Mouse (Mus musculus) kidney, adult 2 months (tissue): ENCODE data around the gene Cdc73. TPM values are rescaled to one million over a fixed set of nuclear protein-coding genes. Genes with fewer than 3 reads are reported as not detected.

Experiments used
- DNase-seq: peaks from one replicate; pipeline ENCODE4 v3.0.0; 2021
- H3K27ac ChIP-seq: fragments of 200-500 bp; 2 replicates; pipeline ENCODE4 v1.5.1; 2012; ENCODE audit warnings: low read depth, low read length, control low read depth, inconsistent platforms; ENCODE audit not compliant: insufficient read depth
- H3K27me3 ChIP-seq: fragments of 200-500 bp; replicated peaks from 2 replicates; pipeline ENCODE4 v1.6.1; 2012; ENCODE audit warnings: mild to moderate bottlenecking, moderate library complexity, low read length, inconsistent platforms; ENCODE audit not compliant: control insufficient read depth, insufficient read depth
- H3K36me3 ChIP-seq: fragments of 200-500 bp; 2 replicates; pipeline ENCODE4 v1.6.1; 2012; ENCODE audit warnings: mild to moderate bottlenecking, moderate library complexity, low read length, inconsistent platforms; ENCODE audit not compliant: control insufficient read depth, insufficient read depth
- H3K4me1 ChIP-seq: fragments of 200-500 bp; 2 replicates; pipeline ENCODE4 v1.6.1; 2011; ENCODE audit warnings: low read length; ENCODE audit not compliant: control insufficient read depth, insufficient read depth
- H3K4me3 ChIP-seq: fragments of 200-500 bp; 2 replicates; pipeline ENCODE4 v1.5.1; 2011; ENCODE audit warnings: mild to moderate bottlenecking, low read depth, low read length, control low read depth; ENCODE audit not compliant: insufficient read depth
- CTCF ChIP-seq: fragments of 200-500 bp; conservative IDR thresholded peaks from 2 replicates; pipeline ENCODE4 v1.5.1; 2011; ENCODE audit warnings: low read depth, mild to moderate bottlenecking, control low read depth, low read length, moderate library complexity, mixed read lengths; ENCODE audit not compliant: insufficient read depth, insufficient read length
- POLR2A ChIP-seq: fragments of 200-500 bp; IDR thresholded peaks from one replicate; pipeline ENCODE4 v1.6.1; 2011; ENCODE audit warnings: low read depth, low read length, control low read depth
- WGBS: fragments of 180-500 bp; shearing (Covaris S2); methylation state at CpG from one replicate; pipeline ENCODE4 v1.1.7; 2018; 5-methylcytosine and 5-hydroxymethylcytosine counted together
- polyA plus RNA-seq: library from polyadenylated mRNA; depleted of rRNA; stranded (reverse); fragments of >200 nt; gene quantifications from 2 replicates; pipeline ENCODE4 v1.2.3, GENCODE M21; 2012; rRNA removed

Cdc73 gene
- polyA plus RNA-seq, 1 experiment = 4.3 TPM

- H3K27me3 ChIP-seq = no peaks in the 10 kb centered on the region
- no peak overlapping the region for H3K4me3 ChIP-seq
- no peaks in the 10 kb centered on the region for H3K4me1 ChIP-seq
- no peak for DNase-seq
- H3K36me3 ChIP-seq = peaks cover 1% of the 10 kb centered on the region; the same call in 1 of the 2 replicates
- TF ChIP-seq POLR2A (no peak), CTCF (no peak)
- 31% methylated on average over 2 of the region's 2 CpGs for WGBS
- no peak overlapping the region for H3K27ac ChIP-seq
Observed at GRCm38 (mm10) chr1:143619760-143620159, 82.9 kb downstream of the Cdc73 start.

GRCm38 (mm10) chr1:143612901-143613300 is 89.8 kb downstream of the Cdc73 start:
- DNase-seq = no peak
- peaks cover 4% of the 10 kb centered on the region for H3K36me3 ChIP-seq
- no peak overlapping the region for H3K27ac ChIP-seq
- 79% methylated on average over 2 of the region's 2 CpGs for WGBS
- no peaks in the 10 kb centered on the region for H3K27me3 ChIP-seq
- no peak overlapping the region for H3K4me3 ChIP-seq
- TF ChIP-seq CTCF = no peak
- TF ChIP-seq POLR2A = no peak
- H3K4me1 ChIP-seq = no peaks in the 10 kb centered on the region

DNA sequence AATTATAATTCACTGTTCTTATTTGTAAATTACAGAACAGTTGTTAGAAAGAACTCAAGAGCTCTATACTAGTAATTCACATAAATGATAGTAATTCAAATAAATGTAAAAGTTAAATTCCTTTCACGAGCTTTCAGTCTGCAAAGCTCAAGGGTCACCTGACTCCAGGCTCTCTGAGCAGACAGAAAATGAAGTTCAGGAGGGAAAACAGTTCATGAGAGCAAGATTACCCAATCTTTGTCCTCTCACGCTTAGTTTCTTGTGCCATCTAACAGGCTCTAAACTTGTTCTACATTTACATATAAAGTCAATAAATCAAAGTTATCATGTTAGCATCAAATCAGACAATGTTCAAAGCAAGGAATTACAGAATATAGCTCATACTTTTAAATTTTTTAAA is 93.8 kb downstream of the Cdc73 start:
- TF ChIP-seq CTCF (no peak), POLR2A (no peak)
- no peak overlapping the region for H3K27ac ChIP-seq
- 61% methylated on average over 2 of the region's 2 CpGs for WGBS
- no peak overlapping the region for H3K4me3 ChIP-seq
- H3K36me3 ChIP-seq = peaks cover 2% of the 10 kb centered on the region
- no peak for DNase-seq
- H3K4me1 ChIP-seq = no peaks in the 10 kb centered on the region
- no peaks in the 10 kb centered on the region for H3K27me3 ChIP-seq

GRCm38 (mm10) chr1:143596864-143597263 is 105.8 kb downstream of the Cdc73 start:
- TF ChIP-seq POLR2A = no peak
- no peak for TF ChIP-seq CTCF
- Histone ChIP-seq H3K4me3 (no peak overlapping the region), H3K36me3 (no peaks in the 10 kb centered on the region), H3K27me3 (no peaks in the 10 kb centered on the region), H3K27ac (no peak overlapping the region), H3K4me1 (no peaks in the 10 kb centered on the region)
- DNase-seq = no peak
- WGBS = 89% methylated on average over 2 of the region's 2 CpGs

DNA sequence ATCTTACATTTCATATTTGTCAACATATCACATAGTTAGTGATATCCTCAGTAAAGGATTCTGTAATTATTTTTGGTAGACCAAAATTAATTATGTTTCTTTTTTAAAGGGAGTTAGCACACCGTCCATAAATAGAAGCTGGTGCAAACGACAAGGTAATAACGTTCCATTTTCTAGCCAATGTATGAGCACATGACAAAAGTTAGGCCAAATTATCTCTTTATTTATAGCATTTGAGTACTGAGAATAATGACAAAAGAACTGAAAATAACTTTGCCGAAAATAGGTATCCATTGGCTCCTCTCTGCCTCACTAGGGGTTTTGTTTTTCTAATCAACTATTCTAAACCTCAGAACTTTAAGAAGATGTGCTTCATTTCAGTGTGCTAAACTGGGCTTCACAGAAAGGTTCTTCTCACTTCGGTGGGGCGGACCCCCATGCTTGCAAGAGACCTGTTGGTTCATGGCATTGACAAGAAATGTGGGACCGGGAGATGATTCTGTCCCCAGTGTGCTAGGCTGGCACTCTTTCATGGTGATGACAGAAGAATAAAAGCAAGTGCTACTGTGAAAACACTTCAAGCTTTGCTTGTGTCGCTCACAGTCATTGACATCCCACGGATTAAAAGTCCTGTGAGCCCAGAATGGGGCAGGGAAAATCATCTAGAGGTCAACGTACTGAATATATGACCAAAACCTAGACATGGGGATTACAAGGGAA is 125.7 kb downstream of the Cdc73 start:
- Histone ChIP-seq H3K27ac (no peak overlapping the region), H3K27me3 (no peaks in the 10 kb centered on the region), H3K36me3 (no peaks in the 10 kb centered on the region), H3K4me3 (no peak overlapping the region), H3K4me1 (no peaks in the 10 kb centered on the region)
- 79% methylated on average over 10 of the region's 10 CpGs for WGBS
- no peak for DNase-seq
- no peak for TF ChIP-seq POLR2A
- no peak for TF ChIP-seq CTCF

- TF ChIP-seq CTCF = no peak
- no peak for TF ChIP-seq POLR2A
- H3K4me3 ChIP-seq = no peak overlapping the region
- no peak overlapping the region for H3K27ac ChIP-seq
- no peaks in the 10 kb centered on the region for H3K36me3 ChIP-seq
- no peaks in the 10 kb centered on the region for H3K4me1 ChIP-seq
- 86% methylated on average over 1 of the region's 1 CpGs for WGBS
- DNase-seq = no peak
- no peaks in the 10 kb centered on the region for H3K27me3 ChIP-seq
Observed at GRCm38 (mm10) chr1:143558235-143558634, 144.5 kb downstream of the Cdc73 start.

- WGBS = 17% methylated on average over 1 of the region's 1 CpGs
- no peaks in the 10 kb centered on the region for H3K36me3 ChIP-seq
- no peaks in the 10 kb centered on the region for H3K27me3 ChIP-seq
- TF ChIP-seq CTCF (no peak), POLR2A (no peak)
- no peak overlapping the region for H3K4me3 ChIP-seq
- no peaks in the 10 kb centered on the region for H3K4me1 ChIP-seq
- DNase-seq = no peak
- H3K27ac ChIP-seq = no peak overlapping the region
Observed at GRCm38 (mm10) chr1:143555533-143555932, 147.2 kb downstream of the Cdc73 start.

DNA sequence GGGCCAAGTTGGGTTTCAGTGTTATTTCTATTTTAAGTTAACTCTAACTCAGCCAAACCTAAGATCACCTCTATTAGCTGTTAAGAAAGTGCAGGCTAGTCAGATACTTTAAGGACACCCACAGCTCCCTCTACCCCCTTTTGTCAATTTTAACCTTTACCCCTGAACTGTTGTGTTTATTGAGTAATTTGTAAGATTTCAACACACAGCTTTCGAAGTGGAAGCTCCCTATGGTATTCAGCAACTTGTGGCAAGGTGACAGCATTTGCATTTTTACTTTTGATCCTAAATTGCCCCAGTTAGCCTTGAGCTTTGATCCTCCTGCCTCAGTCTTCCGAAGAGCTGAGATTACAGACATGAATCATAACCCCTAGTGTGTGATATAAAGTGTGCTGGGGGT is 148.1 kb downstream of the Cdc73 start:
- WGBS = 32% methylated on average over 2 of the region's 2 CpGs
- Histone ChIP-seq H3K27me3 (no peaks in the 10 kb centered on the region), H3K27ac (no peak overlapping the region), H3K4me1 (no peaks in the 10 kb centered on the region), H3K4me3 (no peak overlapping the region), H3K36me3 (no peaks in the 10 kb centered on the region)
- no peak for DNase-seq
- TF ChIP-seq POLR2A = no peak
- TF ChIP-seq CTCF = no peak

Other genes starting within 250 kb of the Cdc73 start
- 0.41 and 0.50 TPM in 2 replicates for gene B3galt2, start 62.2 kb downstream of the Cdc73 start, polyA plus RNA-seq
- 26.6 and 28.5 TPM in 2 replicates for gene Glrx2, start 13.4 kb upstream of the Cdc73 start, polyA plus RNA-seq
- gene Trove2, start 74.2 kb upstream of the Cdc73 start, polyA plus RNA-seq = 1.9 and 2.8 TPM in 2 replicates
- gene Uchl5, start 74.4 kb upstream of the Cdc73 start, polyA plus RNA-seq = 2.8 and 4.7 TPM in 2 replicates